Mouse (Mus musculus) forebrain, embryonic 10.5 days (tissue): ENCODE data around the gene Plekha3. TPM values are rescaled to one million over a fixed set of nuclear protein-coding genes. Genes with fewer than 3 reads are reported as not detected.

Source experiments
- DNase-seq: peaks from one replicate; pipeline ENCODE4 v3.0.0-alpha.2; 2017; ENCODE audit warnings: low spot score; ENCODE audit errors: extremely low spot score
- H3K27ac ChIP-seq: fragments of 300-500 bp; sonication (generic); 2 replicates; pipeline ENCODE4 v1.5.1; 2016; ENCODE audit warnings: mild to moderate bottlenecking
- H3K27me3 ChIP-seq: fragments of 300-500 bp; sonication (generic); 2 replicates; pipeline ENCODE4 v1.6.1; 2016; ENCODE audit warnings: mild to moderate bottlenecking; ENCODE audit not compliant: poor library complexity, severe bottlenecking
- H3K36me3 ChIP-seq: fragments of 300-500 bp; sonication (generic); replicated peaks from 2 replicates; pipeline ENCODE4 v1.6.1; 2016; ENCODE audit warnings: mild to moderate bottlenecking, moderate library complexity
- H3K4me1 ChIP-seq: fragments of 300-500 bp; sonication (generic); 2 replicates; pipeline ENCODE4 v1.6.1; 2016
- H3K4me3 ChIP-seq: fragments of 300-500 bp; sonication (generic); 2 replicates; pipeline ENCODE4 v1.5.1; 2016; ENCODE audit warnings: mild to moderate bottlenecking, moderate library complexity
- H3K9me3 ChIP-seq: fragments of 300-500 bp; sonication (generic); 2 replicates; pipeline ENCODE4 v1.6.1; 2016; ENCODE audit warnings: mild to moderate bottlenecking, moderate library complexity
- WGBS: fragments of 180-500 bp; shearing (Covaris S2); methylation state at CpG from one replicate; pipeline ENCODE4 v1.1.7; 2016; 5-methylcytosine and 5-hydroxymethylcytosine counted together
- polyA plus RNA-seq: library from polyadenylated mRNA; unstranded; fragments of >200 nt; fragmentation: Nextera tagmentation; extraction: Ambion mirVana; gene quantifications from 2 replicates; pipeline ENCODE4 v1.2.1, GENCODE M21; 2016

Plekha3 gene
- polyA plus RNA-seq, 1 experiment from 2014 or later, result 5.6 TPM

GRCm38 (mm10) chr2:76659419-76659818 is 15.7 kb upstream of the Plekha3 start:
- WGBS, result 58% methylated on average over 7 of the region's 8 CpGs
- no peak for DNase-seq
- peaks cover 15% of the 10 kb centered on the region for H3K36me3 ChIP-seq

GRCm38 (mm10) chr2:76665531-76665930 is 9.6 kb upstream of the Plekha3 start:
- H3K27ac ChIP-seq, result no peak overlapping the region
- DNase-seq, result no peak
- H3K36me3 ChIP-seq, result peaks cover 23% of the 10 kb centered on the region
- WGBS, result 97% methylated on average over 7 of the region's 7 CpGs
- H3K27me3 ChIP-seq, result no peaks in the 10 kb centered on the region
- H3K4me3 ChIP-seq, result no peak overlapping the region
- no peaks in the 10 kb centered on the region for H3K4me1 ChIP-seq
- H3K9me3 ChIP-seq, result no peaks in the 10 kb centered on the region

More at GRCm38 (mm10) chr2:76659419-76659818, 15.7 kb upstream of the Plekha3 start:
- Histone ChIP-seq H3K27ac (no peak overlapping the region), H3K9me3 (no peaks in the 10 kb centered on the region), H3K27me3 (no peaks in the 10 kb centered on the region), H3K4me3 (no peak overlapping the region), H3K4me1 (peaks cover 4% of the 10 kb centered on the region; the same call in 1 of the 2 replicates)

GRCm38 (mm10) chr2:76667200-76667599 is 7.9 kb upstream of the Plekha3 start:
- DNase-seq, result no peak
- WGBS, result 89% methylated on average over 5 of the region's 5 CpGs
- Histone ChIP-seq H3K36me3 (peaks cover 20% of the 10 kb centered on the region), H3K4me1 (peaks cover 7% of the 10 kb centered on the region), H3K27me3 (no peaks in the 10 kb centered on the region), H3K4me3 (no peak overlapping the region), H3K9me3 (no peaks in the 10 kb centered on the region), H3K27ac (no peak overlapping the region)

- WGBS, result 94% methylated on average over 6 of the region's 6 CpGs
These were observed 3.4 kb upstream of the Plekha3 start for GRCm38 (mm10) chr2:76671641-76672040.

GRCm38 (mm10) chr2:76672134-76672745 is 2.8 kb upstream of the Plekha3 start:
- H3K4me3 ChIP-seq, result peak overlapping the region; percentile 51
- no peaks in the 10 kb centered on the region for H3K36me3 ChIP-seq
- no peak for DNase-seq
- 55% methylated on average over 9 of the region's 9 CpGs for WGBS
- H3K27me3 ChIP-seq, result no peaks in the 10 kb centered on the region
- H3K27ac ChIP-seq, result peak overlapping the region; percentile 82
- peaks cover 42% of the 10 kb centered on the region for H3K4me1 ChIP-seq
- H3K9me3 ChIP-seq, result no peaks in the 10 kb centered on the region

More at GRCm38 (mm10) chr2:76671641-76672040, 3.4 kb upstream of the Plekha3 start:
- Histone ChIP-seq H3K4me1 (peaks cover 36% of the 10 kb centered on the region), H3K27me3 (no peaks in the 10 kb centered on the region), H3K27ac (no peak overlapping the region), H3K9me3 (no peaks in the 10 kb centered on the region), H3K36me3 (no peaks in the 10 kb centered on the region), H3K4me3 (peak overlapping the region; percentile 51)
- DNase-seq, result no peak

GRCm38 (mm10) chr2:76672966-76673392 is 2.1 kb upstream of the Plekha3 start, which contains the start of gene Fkbp7:
Gene Fkbp7, minus strand, starts transcription at chr2:76673116.
- Histone ChIP-seq H3K4me1 (peaks cover 46% of the 10 kb centered on the region), H3K27ac (peak within 1 kb of the TSS; percentile 82), H3K36me3 (peaks cover under 1% of the 10 kb centered on the region), H3K4me3 (peak within 1 kb of the TSS; percentile 51), H3K9me3 (no peaks in the 10 kb centered on the region), H3K27me3 (no peaks in the 10 kb centered on the region)
- WGBS, result under 1% methylated on average over 17 of the region's 17 CpGs
- peak; percentile 94 for DNase-seq

- Histone ChIP-seq H3K4me1 (peaks cover 46% of the 10 kb centered on the region), H3K4me3 (peak overlapping the region; percentile 51), H3K9me3 (no peaks in the 10 kb centered on the region), H3K27me3 (no peaks in the 10 kb centered on the region), H3K36me3 (peaks cover 6% of the 10 kb centered on the region), H3K27ac (peak overlapping the region; percentile 82)
- DNase-seq, result peak; percentile 25
- WGBS, result 29% methylated on average over 7 of the region's 7 CpGs
These were observed 1.5 kb upstream of the Plekha3 start for GRCm38 (mm10) chr2:76673472-76674081.

GRCm38 (mm10) chr2:76675451-76675850 is 370 bp downstream of the Plekha3 start:
- Histone ChIP-seq H3K27me3 (no peaks in the 10 kb centered on the region), H3K36me3 (peaks cover 24% of the 10 kb centered on the region), H3K9me3 (no peaks in the 10 kb centered on the region), H3K4me1 (peaks cover 46% of the 10 kb centered on the region), H3K4me3 (peak overlapping the region; percentile 85), H3K27ac (peak overlapping the region; percentile 93)
- 0% methylated on average over 30 of the region's 44 CpGs for WGBS
- no peak for DNase-seq

- WGBS, result 12% methylated on average over 4 of the region's 4 CpGs
- Histone ChIP-seq H3K4me1 (peaks cover 46% of the 10 kb centered on the region), H3K27ac (peak overlapping the region; percentile 93), H3K36me3 (peaks cover 29% of the 10 kb centered on the region), H3K4me3 (peak overlapping the region; percentile 85), H3K27me3 (no peaks in the 10 kb centered on the region), H3K9me3 (no peaks in the 10 kb centered on the region)
- DNase-seq, result no peak
These were observed 868 bp downstream of the Plekha3 start for GRCm38 (mm10) chr2:76675949-76676348.

- Histone ChIP-seq H3K27me3 (no peaks in the 10 kb centered on the region), H3K27ac (peak overlapping the region; percentile 93), H3K4me1 (peaks cover 45% of the 10 kb centered on the region), H3K4me3 (peak overlapping the region; percentile 85), H3K36me3 (peaks cover 33% of the 10 kb centered on the region), H3K9me3 (no peaks in the 10 kb centered on the region)
- 77% methylated on average over 13 of the region's 13 CpGs for WGBS
- no peak for DNase-seq
These were observed 1.5 kb downstream of the Plekha3 start for GRCm38 (mm10) chr2:76676401-76677226.

GRCm38 (mm10) chr2:76682301-76682700 is 7.2 kb downstream of the Plekha3 start:
- H3K36me3 ChIP-seq, result peaks cover 90% of the 10 kb centered on the region
- no peak overlapping the region for H3K27ac ChIP-seq
- DNase-seq, result no peak
- peaks cover 4% of the 10 kb centered on the region; the same call in 1 of the 2 replicates for H3K4me1 ChIP-seq
- H3K27me3 ChIP-seq, result no peaks in the 10 kb centered on the region
- H3K9me3 ChIP-seq, result no peaks in the 10 kb centered on the region
- H3K4me3 ChIP-seq, result no peak overlapping the region
- 90% methylated on average over 8 of the region's 8 CpGs for WGBS

- WGBS, result 96% methylated on average over 3 of the region's 3 CpGs
- no peak for DNase-seq
- H3K36me3 ChIP-seq, result peaks cover 93% of the 10 kb centered on the region
- H3K27ac ChIP-seq, result no peak overlapping the region
- H3K9me3 ChIP-seq, result no peaks in the 10 kb centered on the region
- H3K4me1 ChIP-seq, result no peaks in the 10 kb centered on the region
- no peak overlapping the region for H3K4me3 ChIP-seq
- no peaks in the 10 kb centered on the region for H3K27me3 ChIP-seq
These were observed 11.9 kb downstream of the Plekha3 start for GRCm38 (mm10) chr2:76686986-76687385.
